In genomic region chrX:73468330-73468729, GRCm38 (mm10) we compare ENCODE assay signal across 12 mouse cellular contexts. TPM values are rescaled to one million over a fixed set of nuclear protein-coding genes. Genes with fewer than 3 reads are reported as not detected.
DNase-seq lines count a peak whose midpoint lies in the region; ATAC-seq and TF ChIP-seq lines count a peak whose summit lies in the region.
"Had no signal": no experiment of that assay in that cellular context is flagged by ENCODE, and none has a peak within 500 bp of the region (broad histone marks: within the 10 kb centered on the region; RNA-seq: fewer than 3 reads in every experiment).

No protein-coding gene starts in this region.

- H3K9ac ChIP-seq in heart, embryonic 13.5 days = no peak overlapping the region
- no peak overlapping the region for H3K9ac ChIP-seq in lung, embryonic 14.5 days
- no peak overlapping the region for H3K9ac ChIP-seq in intestine, embryonic 14.5 days (ENCODE audit: low read length)
- H3K9ac ChIP-seq in stomach, embryonic 15.5 days = no peak overlapping the region
- H3K9ac ChIP-seq: forebrain, embryonic 12.5 days had no signal

- TF ChIP-seq CTCF in lung, embryonic 14.5 days (IDR thresholded peaks at IDR 0.05; ENCODE audit: low read depth) = no peak

- WGBS in heart, embryonic 13.5 days = 56% methylated on average over 3 of the region's 3 CpGs
- WGBS in lung, embryonic 14.5 days = 53% methylated on average over 3 of the region's 3 CpGs
- 48% methylated on average over 2 of the region's 3 CpGs for WGBS in intestine, embryonic 14.5 days
- WGBS in stomach, embryonic 15.5 days = 58% methylated on average over 3 of the region's 3 CpGs

- DNase-seq in heart, postnatal 14 days = no peak
- peak; percentile 35 for DNase-seq in lung, embryonic 14.5 days
- DNase-seq in lung, postnatal 14 days = no peak
- no peak for DNase-seq in intestine, embryonic 14.5 days (ENCODE audit: low spot score)
- no peak for DNase-seq in layer of hippocampus, postnatal 36 days
- DNase-seq in urinary bladder, adult 2 months (ENCODE audit: low spot score) = no peak

- H3K27me3 ChIP-seq in heart, embryonic 13.5 days (replicated peaks) = peaks cover 18% of the 10 kb centered on the region; the same call in 1 of the 2 replicates
- no peaks in the 10 kb centered on the region for H3K27me3 ChIP-seq in lung, embryonic 14.5 days (ENCODE audit: insufficient read depth, low read length)
- no peaks in the 10 kb centered on the region for H3K27me3 ChIP-seq in intestine, embryonic 14.5 days (replicated peaks; ENCODE audit: control insufficient read depth, insufficient read depth, low read length)
- H3K27me3 ChIP-seq in stomach, embryonic 15.5 days (replicated peaks) = no peaks in the 10 kb centered on the region

- H3K9me3 ChIP-seq in heart, embryonic 13.5 days = no peaks in the 10 kb centered on the region
- no peaks in the 10 kb centered on the region for H3K9me3 ChIP-seq in lung, embryonic 14.5 days (ENCODE audit: low read depth, low read length)
- no peaks in the 10 kb centered on the region for H3K9me3 ChIP-seq in intestine, embryonic 14.5 days (ENCODE audit: control insufficient read depth, low read length)
- H3K9me3 ChIP-seq in stomach, embryonic 15.5 days = no peaks in the 10 kb centered on the region
- H3K9me3 ChIP-seq: forebrain, embryonic 12.5 days had no signal

- no peak; the same call in 1 of the 2 replicates for ATAC-seq in heart, embryonic 13.5 days (ENCODE audit: extremely low read depth, insufficient number of reproducible peaks, low FRiP score, low TSS enrichment)
- ATAC-seq in lung, embryonic 14.5 days (ENCODE audit: insufficient read depth) = peak; percentile 33; the same call in 1 of the 2 replicates
- no peak for ATAC-seq in intestine, embryonic 14.5 days (replicated peaks; ENCODE audit: low FRiP score, low TSS enrichment, low read depth)
- ATAC-seq in stomach, embryonic 15.5 days (ENCODE audit: insufficient read depth, low FRiP score, low read depth) = no peak

- H3K27ac ChIP-seq in heart, embryonic 13.5 days (replicated peaks) = peak overlapping the region; percentile 78
- H3K27ac ChIP-seq in lung, embryonic 14.5 days (ENCODE audit: low read depth) = peak overlapping the region; percentile 91
- H3K27ac ChIP-seq in intestine, embryonic 14.5 days (ENCODE audit: low read depth) = peak overlapping the region; percentile 57; the same call in 1 of the 2 replicates
- peak overlapping the region; percentile 66 for H3K27ac ChIP-seq in stomach, embryonic 15.5 days
- H3K27ac ChIP-seq: forebrain, embryonic 12.5 days had no signal

- H3K4me2 ChIP-seq in heart, embryonic 13.5 days = no peak overlapping the region
- no peak overlapping the region for H3K4me2 ChIP-seq in lung, embryonic 14.5 days
- H3K4me2 ChIP-seq in intestine, embryonic 14.5 days (ENCODE audit: low read length) = no peak overlapping the region
- no peak overlapping the region for H3K4me2 ChIP-seq in stomach, embryonic 15.5 days
- H3K4me2 ChIP-seq: forebrain, embryonic 12.5 days had no signal

- intact Hi-C loops in heart, postnatal 14 days (cut with DNase I) = no loop called here

- H3K36me3 ChIP-seq in heart, embryonic 13.5 days = no peaks in the 10 kb centered on the region
- no peaks in the 10 kb centered on the region for H3K36me3 ChIP-seq in lung, embryonic 14.5 days (ENCODE audit: insufficient read depth)
- H3K36me3 ChIP-seq in intestine, embryonic 14.5 days (ENCODE audit: control insufficient read depth, insufficient read depth, low read length) = no peaks in the 10 kb centered on the region
- H3K36me3 ChIP-seq in stomach, embryonic 15.5 days = no peaks in the 10 kb centered on the region
- H3K36me3 ChIP-seq: forebrain, embryonic 12.5 days had no signal

- H3K4me3 ChIP-seq in heart, embryonic 13.5 days = no peak overlapping the region
- no peak overlapping the region for H3K4me3 ChIP-seq in lung, embryonic 14.5 days (ENCODE audit: low read depth, low read length)
- H3K4me3 ChIP-seq in intestine, embryonic 14.5 days (ENCODE audit: low read depth, low read length) = no peak overlapping the region
- H3K4me3 ChIP-seq in stomach, embryonic 15.5 days (replicated peaks) = no peak overlapping the region
- H3K4me3 ChIP-seq: forebrain, embryonic 12.5 days had no signal

- peaks cover 7% of the 10 kb centered on the region; the same call in 1 of the 2 replicates for H3K4me1 ChIP-seq in heart, embryonic 13.5 days
- H3K4me1 ChIP-seq in lung, embryonic 14.5 days (ENCODE audit: insufficient read depth) = no peaks in the 10 kb centered on the region; the same call in 1 of the 2 replicates
- no peaks in the 10 kb centered on the region; the same call in 1 of the 2 replicates for H3K4me1 ChIP-seq in intestine, embryonic 14.5 days (replicated peaks; ENCODE audit: control insufficient read depth, insufficient read depth, low read length)
- no peaks in the 10 kb centered on the region for H3K4me1 ChIP-seq in stomach, embryonic 15.5 days
- H3K4me1 ChIP-seq: forebrain, embryonic 12.5 days had no signal

RNA-seq across cellular contexts. Expression of gene Haus7, which starts 9.5 kb away (rescaled TPM):
- polyA plus RNA-seq in heart, embryonic 13.5 days (2015; fragmentation: Nextera tagmentation; extraction: Ambion mirVana) = 52.1 and 61.7 TPM in 2 replicates
- 1 to 10 TPM; 8.3 to 8.8 TPM for total RNA-seq in heart, postnatal 14 days (2021)
- 68.8 and 76.3 TPM in 2 replicates for polyA plus RNA-seq in lung, embryonic 14.5 days (2014; fragmentation: Nextera tagmentation; extraction: Ambion mirVana)
- polyA plus RNA-seq in intestine, embryonic 14.5 days (2014; fragmentation: Nextera tagmentation; extraction: Ambion mirVana) = 58.2 and 59.4 TPM in 2 replicates
- 54.1 and 58.7 TPM in 2 replicates for polyA plus RNA-seq in stomach, embryonic 15.5 days (2015; fragmentation: Nextera tagmentation; extraction: Ambion mirVana)
- total RNA-seq in layer of hippocampus, postnatal 36 days (2021) = 1 to 10 TPM; 5.8 to 8.0 TPM
- 19.7 and 24.8 TPM in 2 replicates for polyA plus RNA-seq in urinary bladder, adult 2 months (2012; rRNA removed)

RNA-seq across cellular contexts. Expression of gene Bgn, which starts 15.1 kb away (rescaled TPM):
- 76.0 and 87.0 TPM in 2 replicates for polyA plus RNA-seq in heart, embryonic 13.5 days (2015; fragmentation: Nextera tagmentation; extraction: Ambion mirVana)
- 100 to 1,000 TPM; 216 to 248 TPM for total RNA-seq in heart, postnatal 14 days (2021)
- polyA plus RNA-seq in lung, embryonic 14.5 days (2014; fragmentation: Nextera tagmentation; extraction: Ambion mirVana) = 192 and 196 TPM in 2 replicates
- 52.7 and 58.1 TPM in 2 replicates for polyA plus RNA-seq in intestine, embryonic 14.5 days (2014; fragmentation: Nextera tagmentation; extraction: Ambion mirVana)
- polyA plus RNA-seq in stomach, embryonic 15.5 days (2015; fragmentation: Nextera tagmentation; extraction: Ambion mirVana) = 64.8 and 75.2 TPM in 2 replicates
- 10 to 100 TPM; 15.5 to 19.3 TPM for total RNA-seq in layer of hippocampus, postnatal 36 days (2021)
- polyA plus RNA-seq in urinary bladder, adult 2 months (2012; rRNA removed) = 589 and 923 TPM in 2 replicates

RNA-seq across cellular contexts. Expression of gene Trex2, which starts 33.2 kb away (rescaled TPM):
- not detected in 2 replicates for polyA plus RNA-seq in heart, embryonic 13.5 days (2015; fragmentation: Nextera tagmentation; extraction: Ambion mirVana)
- not detected for total RNA-seq in heart, postnatal 14 days (2021)
- 0.18 TPM in 1 of 2 replicates, not detected in the other for polyA plus RNA-seq in lung, embryonic 14.5 days (2014; fragmentation: Nextera tagmentation; extraction: Ambion mirVana)
- not detected in 2 replicates for polyA plus RNA-seq in intestine, embryonic 14.5 days (2014; fragmentation: Nextera tagmentation; extraction: Ambion mirVana)
- 1.2 and 3.9 TPM in 2 replicates for polyA plus RNA-seq in stomach, embryonic 15.5 days (2015; fragmentation: Nextera tagmentation; extraction: Ambion mirVana)
- not detected for total RNA-seq in layer of hippocampus, postnatal 36 days (2021)
- 3.9 and 4.8 TPM in 2 replicates for polyA plus RNA-seq in urinary bladder, adult 2 months (2012; rRNA removed)
- total RNA-seq: left cerebral cortex, postnatal 36 days had no signal
- polyA plus RNA-seq: forebrain, embryonic 12.5 days; midbrain, embryonic 14.5 days; neural tube, embryonic 14.5 days had no signal

RNA-seq across cellular contexts. Expression of gene Atp2b3, which starts 34.6 kb away (rescaled TPM):
- 0.32 and 0.56 TPM in 2 replicates for polyA plus RNA-seq in heart, embryonic 13.5 days (2015; fragmentation: Nextera tagmentation; extraction: Ambion mirVana)
- total RNA-seq in heart, postnatal 14 days (2021) = under 1 TPM in 1 of 2 experiments, not detected in 1; 0.14 TPM
- 0.05 TPM in 1 of 2 replicates, not detected in the other for polyA plus RNA-seq in lung, embryonic 14.5 days (2014; fragmentation: Nextera tagmentation; extraction: Ambion mirVana)
- 0.26 and 0.49 TPM in 2 replicates for polyA plus RNA-seq in intestine, embryonic 14.5 days (2014; fragmentation: Nextera tagmentation; extraction: Ambion mirVana)
- 0.19 and 0.31 TPM in 2 replicates for polyA plus RNA-seq in stomach, embryonic 15.5 days (2015; fragmentation: Nextera tagmentation; extraction: Ambion mirVana)
- 100 to 1,000 TPM; 151 to 152 TPM for total RNA-seq in layer of hippocampus, postnatal 36 days (2021)
- polyA plus RNA-seq in urinary bladder, adult 2 months (2012; rRNA removed) = 0.53 and 0.56 TPM in 2 replicates

RNA-seq across cellular contexts. Expression of gene Zfp92, which starts 57.4 kb away (rescaled TPM):
- not detected in 2 replicates for polyA plus RNA-seq in heart, embryonic 13.5 days (2015; fragmentation: Nextera tagmentation; extraction: Ambion mirVana)
- total RNA-seq in heart, postnatal 14 days (2021) = not detected
- 0.05 and 0.14 TPM in 2 replicates for polyA plus RNA-seq in lung, embryonic 14.5 days (2014; fragmentation: Nextera tagmentation; extraction: Ambion mirVana)
- polyA plus RNA-seq in intestine, embryonic 14.5 days (2014; fragmentation: Nextera tagmentation; extraction: Ambion mirVana) = 0.38 TPM in 2 replicates
- polyA plus RNA-seq in stomach, embryonic 15.5 days (2015; fragmentation: Nextera tagmentation; extraction: Ambion mirVana) = 0.21 and 0.40 TPM in 2 replicates
- 1 to 10 TPM; 2.1 to 2.9 TPM for total RNA-seq in layer of hippocampus, postnatal 36 days (2021)
- 0.01 TPM in 2 replicates for polyA plus RNA-seq in urinary bladder, adult 2 months (2012; rRNA removed)
